Mouse (Mus musculus) frontal cortex, postnatal 14 days (tissue): Measurements from ENCODE around the gene Fgf18.

Experiments
- DNase-seq, 2 experiments: peaks; one replicate each; pipeline ENCODE4 v3.0.0; 2022; ENCODE audit warnings: low spot score in 2 of 2

The Fgf18 gene

DNA sequence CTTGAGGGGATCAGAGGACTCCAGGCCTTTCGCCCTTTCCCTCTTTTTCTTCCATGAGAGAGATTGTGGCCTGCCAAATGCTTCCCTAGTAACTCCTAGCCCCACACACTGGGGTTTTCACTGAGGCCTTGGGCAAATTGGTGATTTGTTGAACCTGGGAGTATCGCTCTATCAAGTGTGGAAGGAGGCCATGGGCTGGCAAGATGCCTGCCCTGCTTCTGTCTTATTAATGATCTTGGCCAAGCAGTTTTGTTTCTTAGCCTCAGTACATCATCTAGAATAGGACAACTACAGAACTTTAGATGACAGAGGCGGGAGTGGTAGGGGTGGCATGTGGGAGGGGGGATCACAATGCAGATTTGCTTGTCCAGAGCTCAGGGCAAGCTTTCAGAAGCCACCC is 31.4 kb downstream of the Fgf18 start:
- DNase-seq = no peak

GRCm38 (mm10) chr11:33112407-33112806 is 34.8 kb downstream of the Fgf18 start:
- DNase-seq = no peak

- no peak for DNase-seq
Observed at GRCm38 (mm10) chr11:33110111-33110510, 37.1 kb downstream of the Fgf18 start.

- no peak for DNase-seq
Observed at GRCm38 (mm10) chr11:33107540-33107939, 39.7 kb downstream of the Fgf18 start.

DNA sequence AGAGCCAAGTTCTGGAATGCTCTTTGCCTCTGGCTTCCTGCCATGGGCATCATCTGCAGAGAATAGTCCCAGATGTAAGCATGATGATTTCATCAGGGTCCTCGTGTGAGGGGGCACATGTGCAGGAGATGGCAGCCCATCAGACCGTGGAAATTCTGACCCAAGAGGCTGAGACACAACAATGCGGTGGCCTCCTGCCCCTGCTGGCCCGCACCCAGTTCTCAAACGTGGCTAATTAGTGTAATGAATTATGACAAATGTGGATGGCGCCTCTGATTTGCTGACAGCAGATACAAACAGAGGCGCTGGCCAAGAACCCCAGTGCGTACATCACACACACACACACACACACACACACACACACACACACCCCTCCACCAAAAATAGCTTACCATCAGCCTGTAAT is 42.3 kb downstream of the Fgf18 start:
- DNase-seq = no peak

GRCm38 (mm10) chr11:33103291-33103943 is 43.8 kb downstream of the Fgf18 start:
- DNase-seq = no peak

DNA sequence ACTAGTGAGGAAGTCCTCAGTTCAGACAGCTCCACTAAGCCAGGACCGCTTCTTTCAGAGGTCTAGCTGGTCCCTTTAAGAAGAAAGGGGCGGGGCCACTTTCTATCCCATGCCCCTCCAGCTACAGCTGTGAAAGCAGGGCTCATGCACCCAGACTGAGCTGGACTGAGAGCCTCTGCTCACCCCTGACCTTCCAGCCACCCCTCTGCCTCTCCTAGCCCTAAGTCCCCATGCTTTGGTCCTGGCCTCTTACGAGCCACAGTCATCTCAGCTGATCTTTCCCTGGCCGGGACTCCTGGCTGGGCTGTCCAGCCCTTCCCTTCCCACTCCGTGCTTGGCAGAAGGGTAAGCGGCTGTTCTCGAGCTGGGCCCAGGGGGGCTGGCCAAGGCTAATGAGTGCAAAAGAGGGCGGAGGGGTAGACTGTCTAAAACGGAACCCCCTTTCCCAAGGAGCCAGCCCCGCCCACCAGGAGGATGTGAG is 47.1 kb downstream of the Fgf18 start:
- DNase-seq = no peak

DNA sequence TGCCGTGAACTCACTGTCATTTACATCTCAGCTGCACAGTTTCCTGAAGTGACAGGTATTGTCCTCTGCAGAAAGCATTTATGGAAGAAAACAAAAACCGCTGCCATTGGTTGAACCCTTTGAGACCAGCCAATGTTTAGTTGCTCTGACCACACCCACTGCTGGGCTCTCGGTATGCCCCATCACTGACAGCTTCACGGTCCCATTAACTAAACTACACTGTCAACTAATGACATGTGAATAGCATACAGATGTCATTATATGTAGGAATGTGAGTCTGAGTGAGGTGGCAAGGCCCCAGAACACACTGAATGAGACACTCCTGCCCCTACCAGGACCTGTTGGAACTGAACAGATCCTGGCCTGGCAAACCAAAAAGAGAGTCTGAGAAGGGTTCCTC is 47.8 kb downstream of the Fgf18 start:
- DNase-seq = no peak

GRCm38 (mm10) chr11:33098446-33098845 is 48.8 kb downstream of the Fgf18 start:
- DNase-seq = no peak

DNA sequence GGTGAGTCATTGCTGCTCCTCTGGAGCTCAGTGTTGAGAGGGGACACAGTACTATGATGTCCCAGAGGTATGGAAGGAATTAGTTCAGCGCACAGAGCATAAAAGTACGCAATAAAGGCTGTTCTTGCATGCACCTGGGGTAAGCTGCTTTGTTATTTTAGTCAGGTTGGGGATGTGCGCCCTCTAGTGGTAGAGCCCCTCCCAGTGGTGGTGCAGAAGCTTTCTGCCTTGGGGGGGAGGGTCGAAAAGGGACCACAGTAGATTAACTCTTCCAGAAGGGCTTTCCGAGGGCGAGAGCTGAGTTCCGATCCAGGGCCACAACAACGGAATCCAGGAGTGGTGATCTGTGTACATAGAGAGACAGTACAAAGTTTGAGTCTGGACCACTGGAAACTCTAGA is 49.3 kb downstream of the Fgf18 start:
- DNase-seq = no peak

DNA sequence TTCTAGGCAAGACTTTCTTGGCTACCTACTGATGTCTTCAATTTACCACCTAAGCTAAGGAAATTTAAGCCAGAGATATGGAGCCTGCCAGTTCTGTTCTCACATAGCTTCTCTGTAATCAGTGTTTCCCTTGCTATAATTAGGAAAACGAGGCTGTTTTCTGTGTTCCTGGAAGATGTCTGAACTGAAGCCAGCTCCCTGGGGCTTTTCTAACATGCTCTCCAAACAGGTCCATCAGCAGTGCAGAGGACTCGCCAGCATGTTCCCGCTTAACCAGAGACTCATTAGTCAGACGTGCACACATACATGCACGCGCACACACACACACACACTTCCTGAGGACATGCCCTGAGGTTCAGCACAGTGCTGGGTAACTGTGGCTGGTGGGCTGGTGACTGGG is 57.3 kb downstream of the Fgf18 start:
- DNase-seq = no peak

DNA sequence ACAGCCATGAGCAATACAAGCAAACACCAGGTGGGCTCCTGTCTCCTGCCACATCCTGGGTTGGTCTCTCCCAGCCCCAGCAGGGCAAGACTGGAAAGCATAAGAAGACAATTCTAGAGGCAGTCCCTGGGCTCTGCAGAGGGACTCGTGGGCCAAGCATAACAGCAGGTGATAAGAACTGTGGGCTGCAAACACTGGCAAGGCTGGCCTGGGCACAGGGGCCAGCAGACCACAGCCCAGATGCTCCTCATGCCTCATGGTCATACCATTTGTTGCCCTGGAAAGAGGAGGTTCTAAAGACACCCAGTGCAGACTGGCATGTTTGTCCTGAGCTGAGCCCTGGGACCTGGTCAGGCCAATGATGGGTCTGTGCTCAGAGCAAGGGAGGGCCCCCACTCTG is 59.0 kb downstream of the Fgf18 start:
- DNase-seq = no peak

- no peak for DNase-seq
Observed at GRCm38 (mm10) chr11:33086046-33086445, 61.2 kb downstream of the Fgf18 start.

- no peak for DNase-seq
Observed at GRCm38 (mm10) chr11:33085514-33085913, 61.7 kb downstream of the Fgf18 start.

DNA sequence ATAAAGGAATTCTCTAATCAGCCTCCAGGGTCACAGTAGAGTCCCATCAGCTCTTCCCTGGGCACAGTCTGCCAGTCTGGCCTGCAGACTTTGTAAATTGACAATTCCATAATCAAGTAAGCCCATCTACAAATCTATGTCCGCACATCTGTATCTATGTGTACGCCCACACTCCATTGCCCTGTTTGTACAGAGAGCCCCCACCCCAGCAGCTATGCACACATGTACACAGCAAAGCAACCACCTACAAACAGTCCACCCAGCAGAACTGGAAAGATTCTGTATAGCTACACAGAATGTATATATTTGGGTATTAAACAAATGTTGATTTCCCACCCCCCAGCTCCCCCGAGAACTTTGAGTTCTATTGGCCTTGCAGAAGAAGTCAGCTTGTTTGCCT is 62.1 kb downstream of the Fgf18 start:
- DNase-seq = no peak

DNA sequence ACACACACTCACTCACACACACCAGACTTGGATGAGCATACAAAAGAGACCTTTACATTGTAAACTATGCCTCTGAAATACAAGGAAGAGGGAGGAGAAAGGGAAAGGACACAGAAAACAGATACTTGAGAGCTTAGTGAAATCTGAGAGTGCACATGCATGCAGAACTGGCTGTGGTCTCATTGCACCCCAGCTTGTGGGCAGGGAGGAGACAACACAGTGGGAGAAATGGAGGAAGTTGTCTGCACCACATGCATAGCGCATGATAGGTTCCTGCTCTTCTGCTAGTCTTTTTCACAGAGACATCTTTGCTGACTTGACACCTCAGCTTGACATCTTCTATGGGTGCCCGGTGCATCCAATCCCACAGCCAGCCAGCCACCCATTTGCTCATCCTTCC is 63.2 kb downstream of the Fgf18 start:
- DNase-seq = no peak

DNA sequence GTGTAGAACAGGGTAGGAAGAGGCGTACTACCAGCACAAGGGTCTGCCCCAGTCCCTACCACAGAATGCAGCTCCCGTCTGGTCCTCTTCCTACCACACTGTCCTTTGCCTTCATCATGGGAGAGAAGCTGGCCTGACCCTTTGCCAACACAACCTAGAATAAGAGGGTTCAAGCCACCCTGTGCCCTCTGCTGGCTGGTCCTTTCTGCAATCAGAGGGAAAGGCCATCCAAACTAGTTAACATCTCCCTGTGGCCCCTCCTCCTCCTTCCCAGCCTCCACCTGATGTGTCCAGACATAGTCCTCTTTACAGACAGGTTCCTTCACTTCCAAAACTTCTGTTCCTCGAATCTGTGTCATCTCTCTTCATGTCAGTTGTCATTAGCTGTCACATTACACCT is 66.0 kb downstream of the Fgf18 start:
- DNase-seq = no peak

DNA sequence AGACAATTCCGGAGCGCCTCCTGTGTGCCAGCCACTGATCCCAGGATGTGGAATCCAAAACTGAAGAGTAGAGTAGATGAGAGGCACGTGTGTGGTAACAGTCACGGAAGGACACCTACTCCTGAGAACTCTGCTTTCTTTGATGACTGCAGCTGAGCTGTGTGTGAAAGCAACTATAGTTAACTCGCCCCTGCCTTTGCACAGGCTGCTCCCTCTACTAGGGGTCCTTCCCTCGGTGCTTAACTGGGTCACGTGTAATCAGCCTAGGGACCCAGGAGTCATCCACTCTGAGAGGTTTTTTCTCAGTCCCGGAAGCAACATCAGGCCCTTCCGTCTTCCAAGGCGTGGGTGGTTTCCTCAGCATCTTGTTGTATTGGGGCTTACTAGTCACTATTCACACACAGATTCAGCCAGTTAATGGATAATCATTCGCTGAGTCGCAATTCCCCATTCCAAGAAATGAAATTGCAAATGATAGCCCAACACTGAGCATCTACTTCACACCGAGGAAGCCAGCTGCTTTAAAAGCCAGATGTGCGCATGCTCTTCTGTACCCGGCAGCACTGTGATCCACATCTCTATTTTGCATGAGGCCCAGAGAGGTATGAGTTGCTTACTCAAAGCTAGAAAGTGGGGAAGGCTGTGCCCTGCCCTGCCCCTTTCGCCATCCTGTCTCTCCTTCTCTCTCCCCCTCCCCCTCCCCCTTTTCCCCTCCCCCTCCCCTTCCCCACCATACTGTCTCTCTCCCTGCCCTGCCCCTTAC is 67.0 kb downstream of the Fgf18 start:
- DNase-seq = no peak

DNA sequence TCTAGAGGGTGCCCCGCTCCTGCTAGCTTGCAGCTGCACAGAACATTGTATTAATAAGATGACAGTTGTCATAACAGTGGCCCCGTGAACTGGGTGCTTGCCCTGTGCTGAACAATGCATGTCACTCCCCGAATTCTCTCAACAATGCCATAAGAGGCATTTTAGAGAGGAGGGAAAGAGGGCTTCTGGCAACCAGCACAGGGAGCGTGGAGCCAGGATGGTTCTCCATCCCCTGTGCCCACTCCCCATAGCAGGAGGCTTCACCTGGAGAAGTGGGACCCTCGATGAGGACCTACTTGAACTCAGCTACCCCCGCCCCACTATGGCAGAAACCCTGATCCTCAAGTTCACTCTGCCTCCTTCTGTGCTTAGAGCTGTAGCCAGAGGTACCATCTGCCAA is 67.8 kb downstream of the Fgf18 start:
- DNase-seq = no peak

DNA sequence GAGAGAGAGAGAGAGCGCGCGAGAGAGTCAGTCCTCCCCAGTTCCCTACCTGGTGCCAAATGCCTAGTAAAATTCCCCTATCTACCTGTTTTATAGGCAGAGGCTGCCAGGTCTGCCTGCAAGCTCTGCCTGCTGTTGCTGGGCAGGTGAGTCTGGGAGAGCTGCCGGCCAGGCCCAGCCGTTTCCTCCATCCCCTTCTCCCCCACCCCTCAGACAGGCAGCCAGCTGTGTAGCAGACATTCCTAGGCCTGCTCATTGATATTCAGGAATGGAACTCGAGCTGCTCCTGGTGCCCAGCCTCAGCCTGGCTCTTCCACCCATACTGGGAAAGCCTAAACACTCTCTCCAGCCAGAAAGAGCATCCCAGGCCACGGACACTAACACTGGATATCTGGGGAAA is 69.2 kb downstream of the Fgf18 start:
- DNase-seq = no peak

GRCm38 (mm10) chr11:33075293-33075692 is 71.9 kb downstream of the Fgf18 start:
- peak in 1 of 2 experiments; percentile 36 for DNase-seq

DNA sequence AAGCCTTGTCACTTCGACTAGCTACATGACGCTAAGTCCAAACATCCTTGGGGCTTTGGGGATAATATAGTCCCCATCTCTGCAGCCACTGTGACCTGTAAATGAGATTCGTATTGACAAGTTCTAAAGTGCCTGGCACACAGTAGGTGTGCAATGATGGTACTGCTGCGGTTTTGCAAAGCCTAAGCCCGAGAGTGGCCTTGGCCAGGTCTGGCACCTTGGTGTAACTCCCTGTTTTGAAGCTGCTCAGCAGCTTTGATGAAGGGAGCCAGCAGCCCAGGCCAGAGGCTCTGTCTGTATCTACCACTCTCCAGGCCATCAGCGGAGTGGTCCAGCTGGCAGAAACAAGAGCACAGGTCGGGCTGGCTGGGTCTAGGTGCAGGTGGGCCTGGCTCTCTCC is 72.7 kb downstream of the Fgf18 start:
- no peak for DNase-seq

DNA sequence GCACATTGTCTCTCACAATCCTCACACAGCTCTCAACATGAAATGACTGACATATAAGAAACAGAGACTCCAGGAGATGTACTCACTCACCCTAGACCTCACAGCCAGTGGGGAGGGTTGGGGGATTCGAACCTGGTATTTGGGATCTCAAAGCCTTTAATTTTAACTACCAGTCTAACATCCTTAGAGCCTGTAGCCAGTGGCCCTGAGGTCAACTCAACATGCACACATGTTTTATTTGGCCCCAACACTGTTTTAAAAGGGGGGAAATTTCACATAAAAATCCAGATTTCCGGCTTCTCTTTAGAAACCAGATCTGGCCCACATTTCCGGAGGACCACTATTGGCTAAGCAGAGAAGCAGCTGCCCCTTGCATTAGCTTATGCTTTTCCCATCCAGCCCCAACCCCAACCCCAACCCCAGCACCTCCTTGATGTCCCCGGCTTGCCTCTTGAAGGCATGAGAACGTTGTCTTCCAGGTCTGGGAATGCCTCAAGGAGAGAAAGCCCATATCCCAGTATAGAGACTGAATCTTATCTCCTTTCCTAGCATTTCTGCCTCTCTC is 75.8 kb downstream of the Fgf18 start:
- no peak for DNase-seq
